Mouse (Mus musculus): ENCODE measurements around the gene Gm13272. TPM values are rescaled to one million over a fixed set of nuclear protein-coding genes. Genes with fewer than 3 reads are reported as not detected.
"Not testable (repeated sequence)": the region's sequence is repeated elsewhere in the genome, so short reads cannot be mapped to it uniquely, and the experiment has no call there.

The Gm13272 gene
- polyA plus RNA-seq (2012; rRNA removed) = not detected in 2 replicates

- no CpG with 5 or more reads among the region's 29 CpGs for WGBS
- not testable (repeated sequence) for DNase-seq (ENCODE audit: low read depth, low spot score)
Observed at GRCm38 (mm10) chr4:88779550-88779949, at the start of gene Gm13272. Gene Gm13272 (plus strand): TSS chr4:88779850.

GRCm38 (mm10) chr4:88738480-88738879 is 41.2 kb upstream of the Gm13272 start:
- 0% methylated on average over 2 of the region's 2 CpGs for WGBS
- no peak for DNase-seq (ENCODE audit: low read depth, low spot score)

GRCm38 (mm10) chr4:88739036-88739435 is 40.6 kb upstream of the Gm13272 start:
- no peak for DNase-seq (ENCODE audit: low read depth, low spot score)
- whole genome bisulfite sequencing = 82% methylated on average over 6 of the region's 6 CpGs

GRCm38 (mm10) chr4:88741426-88741825 is 38.2 kb upstream of the Gm13272 start:
- WGBS = 82% methylated on average over 4 of the region's 4 CpGs
- no peak for DNase-seq (ENCODE audit: low read depth, low spot score)

- 57% methylated on average over 7 of the region's 7 CpGs for WGBS
- DNase-seq (ENCODE audit: low read depth, low spot score) = no peak
Observed at GRCm38 (mm10) chr4:88742771-88743371, 36.8 kb upstream of the Gm13272 start.

- no peak for DNase-seq (ENCODE audit: low read depth, low spot score)
- WGBS = 66% methylated on average over 3 of the region's 3 CpGs
Observed at GRCm38 (mm10) chr4:88744207-88744606, 35.4 kb upstream of the Gm13272 start.

GRCm38 (mm10) chr4:88749926-88750325 is 29.7 kb upstream of the Gm13272 start:
- DNase-seq (ENCODE audit: low read depth, low spot score) = no peak
- 69% methylated on average over 6 of the region's 6 CpGs for WGBS

GRCm38 (mm10) chr4:88754818-88755340 is 24.8 kb upstream of the Gm13272 start, which contains the start of gene Gm13271:
Gene Gm13271 (plus strand): TSS chr4:88754868.
- DNase-seq (ENCODE audit: low read depth, low spot score) = not testable (repeated sequence)
- 84% methylated on average over 15 of the region's 15 CpGs for WGBS

GRCm38 (mm10) chr4:88756581-88757513 is 22.8 kb upstream of the Gm13272 start:
- DNase-seq (ENCODE audit: low read depth, low spot score) = not testable (repeated sequence)
- 8% methylated on average over 29 of the region's 31 CpGs for WGBS

- under 1% methylated on average over 21 of the region's 21 CpGs for WGBS
- peak; percentile 35 for DNase-seq (ENCODE audit: low read depth, low spot score)
Observed at GRCm38 (mm10) chr4:88757628-88758031, 22.0 kb upstream of the Gm13272 start.

GRCm38 (mm10) chr4:88758751-88759150 is 20.9 kb upstream of the Gm13272 start:
- DNase-seq (ENCODE audit: low read depth, low spot score) = not testable (repeated sequence)
- 83% methylated on average over 9 of the region's 9 CpGs for WGBS

GRCm38 (mm10) chr4:88759610-88760268 is 19.9 kb upstream of the Gm13272 start, which contains the start of gene Gm13283:
Gene Gm13283 (plus strand): TSS chr4:88760119.
- not testable (repeated sequence) for DNase-seq (ENCODE audit: low read depth, low spot score)
- 19% methylated on average over 10 of the region's 14 CpGs for WGBS

GRCm38 (mm10) chr4:88760431-88760830 is 19.2 kb upstream of the Gm13272 start:
- 0% methylated on average over 24 of the region's 28 CpGs for WGBS
- peak; percentile 51 for DNase-seq (ENCODE audit: low read depth, low spot score)

- 70% methylated on average over 6 of the region's 8 CpGs for WGBS
- not testable (repeated sequence) for DNase-seq (ENCODE audit: low read depth, low spot score)
Observed at GRCm38 (mm10) chr4:88761776-88762175, 17.9 kb upstream of the Gm13272 start.

GRCm38 (mm10) chr4:88762341-88762740 is 17.3 kb upstream of the Gm13272 start:
- not testable (repeated sequence) for DNase-seq (ENCODE audit: low read depth, low spot score)
- WGBS = 49% methylated on average over 9 of the region's 9 CpGs

GRCm38 (mm10) chr4:88763384-88764018 is 16.1 kb upstream of the Gm13272 start:
- peak; percentile 25 for DNase-seq (ENCODE audit: low read depth, low spot score)

GRCm38 (mm10) chr4:88773534-88773933 is 6.1 kb upstream of the Gm13272 start, which contains the start of gene Gm13290:
Gene Gm13290 (plus strand): TSS chr4:88773834.
- WGBS = no CpG with 5 or more reads among the region's 32 CpGs
- not testable (repeated sequence) for DNase-seq (ENCODE audit: low read depth, low spot score)

More at GRCm38 (mm10) chr4:88763384-88764018, 16.1 kb upstream of the Gm13272 start:
- WGBS = 3% methylated on average over 34 of the region's 42 CpGs

GRCm38 (mm10) chr4:88776622-88777021 is 3.0 kb upstream of the Gm13272 start, which contains the start of gene Gm13289:
Gene Gm13289 (plus strand): TSS chr4:88776922.
- no CpG with 5 or more reads among the region's 29 CpGs for WGBS
- DNase-seq (ENCODE audit: low read depth, low spot score) = not testable (repeated sequence)

- DNase-seq (ENCODE audit: low read depth, low spot score) = not testable (repeated sequence)
- WGBS = 60% methylated on average over 16 of the region's 18 CpGs
Observed at GRCm38 (mm10) chr4:88780320-88780719, 670 bp downstream of the Gm13272 start.
